Mouse (Mus musculus) testis, adult 2 months (tissue): Measurements from ENCODE around the gene 4930430F08Rik. TPM values are rescaled to one million over a fixed set of nuclear protein-coding genes. Genes with fewer than 3 reads are reported as not detected.

Source experiments
- H3K27ac ChIP-seq: fragments of 200-500 bp; 2 replicates; pipeline ENCODE4 v1.5.1; 2012; ENCODE audit warnings: low read depth, low read length; ENCODE audit not compliant: control insufficient read depth, insufficient read depth
- H3K27me3 ChIP-seq: fragments of 200-500 bp; 2 replicates; pipeline ENCODE4 v1.6.1; 2012; ENCODE audit warnings: mild to moderate bottlenecking, low read length, moderate library complexity; ENCODE audit not compliant: control insufficient read depth, insufficient read depth
- H3K36me3 ChIP-seq: fragments of 200-500 bp; 2 replicates; pipeline ENCODE4 v1.6.1; 2012; ENCODE audit warnings: mild to moderate bottlenecking, low read length; ENCODE audit not compliant: control insufficient read depth, insufficient read depth
- H3K4me1 ChIP-seq: fragments of 200-500 bp; 2 replicates; pipeline ENCODE4 v1.6.1; 2012; ENCODE audit warnings: low read length; ENCODE audit not compliant: control insufficient read depth, insufficient read depth
- H3K4me3 ChIP-seq: fragments of 200-500 bp; 2 replicates; pipeline ENCODE4 v1.5.1; 2012; ENCODE audit warnings: low read depth, mild to moderate bottlenecking, low read length, moderate library complexity, mixed read lengths; ENCODE audit not compliant: control insufficient read depth
- CTCF ChIP-seq: fragments of 200-500 bp; IDR thresholded peaks from 2 replicates; pipeline ENCODE4 v1.5.1; 2012; ENCODE audit warnings: low read depth, mild to moderate bottlenecking, inconsistent platforms, low read length, moderate library complexity; ENCODE audit not compliant: control insufficient read depth, insufficient read depth, insufficient replicate concordance
- POLR2A ChIP-seq: fragments of 200-500 bp; IDR thresholded peaks from 2 replicates; pipeline ENCODE4 v1.6.1; 2012; ENCODE audit warnings: low read depth, mild to moderate bottlenecking, inconsistent platforms, low read length, moderate library complexity; ENCODE audit not compliant: control insufficient read depth
- polyA plus RNA-seq: library from polyadenylated mRNA; depleted of rRNA; stranded (reverse); fragments of >200 nt; gene quantifications from 2 replicates; pipeline ENCODE4 v1.2.3, GENCODE M21; 2012; rRNA removed

4930430F08Rik gene
- polyA plus RNA-seq, result 22.6 and 22.8 TPM in 2 replicates

GRCm38 (mm10) chr10:100590323-100590722 lies at the start of gene 4930430F08Rik, which contains the start of gene 1700017N19Rik:
Gene 4930430F08Rik (minus strand): TSS chr10:100590423.
Gene 1700017N19Rik (plus strand): TSS chr10:100590484.
- 0 out of 2 replicates have a peak, but pooled peaks cover 1% of the 10 kb centered on the region for H3K36me3 ChIP-seq
- H3K27ac ChIP-seq, result peak within 1 kb of the TSS; percentile 69
- peak within 1 kb of the TSS; percentile 89 for H3K4me3 ChIP-seq
- TF ChIP-seq CTCF (no peak), POLR2A (no peak)
- H3K27me3 ChIP-seq, result no peaks in the 10 kb centered on the region
- H3K4me1 ChIP-seq, result no peaks in the 10 kb centered on the region

GRCm38 (mm10) chr10:100629762-100630438 lies 39.7 kb upstream of the 4930430F08Rik start:
- TF ChIP-seq CTCF (peak; percentile 24; the same call in 1 of the 2 replicates), POLR2A (no peak)
- Histone ChIP-seq H3K27me3 (no peaks in the 10 kb centered on the region), H3K36me3 (no peaks in the 10 kb centered on the region), H3K27ac (no peak overlapping the region), H3K4me1 (peaks cover under 1% of the 10 kb centered on the region; the same call in 1 of the 2 replicates), H3K4me3 (no peak overlapping the region)

- Histone ChIP-seq H3K27ac (no peak overlapping the region), H3K4me1 (peaks cover 4% of the 10 kb centered on the region; the same call in 1 of the 2 replicates), H3K4me3 (no peak overlapping the region), H3K36me3 (no peaks in the 10 kb centered on the region), H3K27me3 (no peaks in the 10 kb centered on the region)
- no peak for TF ChIP-seq POLR2A
- TF ChIP-seq CTCF, result no peak
These were observed 32.3 kb upstream of the 4930430F08Rik start for GRCm38 (mm10) chr10:100622494-100622893.

GRCm38 (mm10) chr10:100620040-100620439 lies 29.8 kb upstream of the 4930430F08Rik start:
- H3K27me3 ChIP-seq, result no peaks in the 10 kb centered on the region
- TF ChIP-seq CTCF (no peak), POLR2A (peak; percentile 24; the same call in 1 of the 2 replicates)

GRCm38 (mm10) chr10:100619474-100619873 lies 29.3 kb upstream of the 4930430F08Rik start:
- TF ChIP-seq POLR2A, result no peak
- no peak for TF ChIP-seq CTCF
- peaks cover 4% of the 10 kb centered on the region; the same call in 1 of the 2 replicates for H3K4me1 ChIP-seq
- H3K36me3 ChIP-seq, result no peaks in the 10 kb centered on the region
- H3K4me3 ChIP-seq, result no peak overlapping the region
- no peak overlapping the region for H3K27ac ChIP-seq
- no peaks in the 10 kb centered on the region for H3K27me3 ChIP-seq

More at GRCm38 (mm10) chr10:100620040-100620439, 29.8 kb upstream of the 4930430F08Rik start:
- Histone ChIP-seq H3K36me3 (no peaks in the 10 kb centered on the region), H3K27ac (no peak overlapping the region), H3K4me1 (peaks cover 4% of the 10 kb centered on the region; the same call in 1 of the 2 replicates), H3K4me3 (peak overlapping the region; percentile 53)

GRCm38 (mm10) chr10:100617233-100617903 lies 27.1 kb upstream of the 4930430F08Rik start:
- Histone ChIP-seq H3K27ac (no peak overlapping the region), H3K4me3 (no peak overlapping the region), H3K27me3 (no peaks in the 10 kb centered on the region), H3K4me1 (peaks cover 4% of the 10 kb centered on the region), H3K36me3 (no peaks in the 10 kb centered on the region)
- no peak for TF ChIP-seq CTCF
- no peak for TF ChIP-seq POLR2A

GRCm38 (mm10) chr10:100604254-100604653 lies 14.0 kb upstream of the 4930430F08Rik start:
- Histone ChIP-seq H3K27ac (no peak overlapping the region), H3K27me3 (no peaks in the 10 kb centered on the region)

More at GRCm38 (mm10) chr10:100604254-100604653, 14.0 kb upstream of the 4930430F08Rik start:
- Histone ChIP-seq H3K36me3 (no peaks in the 10 kb centered on the region), H3K4me1 (no peaks in the 10 kb centered on the region), H3K4me3 (no peak overlapping the region)
- TF ChIP-seq CTCF (no peak), POLR2A (no peak)
